Mouse (Mus musculus) stomach, postnatal 0 days (tissue): ENCODE measurements around the gene Rrm2. TPM values are rescaled to one million over a fixed set of nuclear protein-coding genes. Genes with fewer than 3 reads are reported as not detected.
A peak's percentile ranks its signal among the peaks of the same experiment; 100 is the strongest.

ENCODE experiments used
- ATAC-seq: fragments of 200-750 bp; cut with Nextera tagmentation; 2 replicates; pipeline ENCODE4 v1.8.0; 2017; ENCODE audit not compliant: low FRiP score, low TSS enrichment
- DNase-seq: peaks from one replicate; pipeline ENCODE4 v3.0.0-alpha.2; 2016; ENCODE audit warnings: low spot score
- H3K27ac ChIP-seq: fragments of 300-500 bp; sonication (generic); replicated peaks from 2 replicates; pipeline ENCODE4 v1.5.1; 2014; ENCODE audit warnings: mild to moderate bottlenecking, control low read depth
- H3K27me3 ChIP-seq: fragments of 300-500 bp; sonication (generic); 2 replicates; pipeline ENCODE4 v1.6.1; 2014; ENCODE audit warnings: low read length; ENCODE audit not compliant: control insufficient read depth, insufficient read depth
- H3K36me3 ChIP-seq: fragments of 300-500 bp; sonication (generic); 2 replicates; pipeline ENCODE4 v1.6.1; 2014; ENCODE audit warnings: low read length, mixed read lengths; ENCODE audit not compliant: control insufficient read depth, insufficient read depth
- H3K4me1 ChIP-seq: fragments of 300-500 bp; sonication (generic); replicated peaks from 2 replicates; pipeline ENCODE4 v1.6.1; 2014; ENCODE audit warnings: antibody characterized with exemption; ENCODE audit not compliant: control insufficient read depth, insufficient read depth
- H3K4me2 ChIP-seq: fragments of 300-500 bp; sonication (generic); replicated peaks from 2 replicates; pipeline ENCODE4 v1.6.1; 2014; ENCODE audit warnings: low read depth, mild to moderate bottlenecking, control low read depth, moderate library complexity
- H3K4me3 ChIP-seq: fragments of 300-500 bp; sonication (generic); 2 replicates; pipeline ENCODE4 v1.5.1; 2014; ENCODE audit warnings: low read depth, low read length, control low read depth
- H3K9ac ChIP-seq: fragments of 300-500 bp; sonication (generic); 2 replicates; pipeline ENCODE4 v1.6.1; 2014; ENCODE audit warnings: mild to moderate bottlenecking, low read length, control low read depth, mixed read lengths
- H3K9me3 ChIP-seq: fragments of 300-500 bp; sonication (generic); 2 replicates; pipeline ENCODE4 v1.6.1; 2016; ENCODE audit warnings: low read length; ENCODE audit not compliant: control insufficient read depth
- CTCF ChIP-seq: IDR thresholded peaks from 2 replicates; pipeline ENCODE4 v1.5.1; 2016; ENCODE audit warnings: antibody characterized with exemption, low read depth, mild to moderate bottlenecking, moderate library complexity
- EP300 ChIP-seq: optimal IDR thresholded peaks from 2 replicates; pipeline ENCODE3; 2016; ENCODE audit warnings: antibody characterized with exemption
- WGBS: fragments of 180-500 bp; shearing (Covaris S2); extraction: QIAGEN DNeasy Blood & Tissue Kit; methylation state at CpG from one replicate; pipeline ENCODE4 v1.1.7; 2014; 5-methylcytosine and 5-hydroxymethylcytosine counted together
- polyA plus RNA-seq: library from polyadenylated mRNA; unstranded; fragments of >200 nt; fragmentation: Nextera tagmentation; extraction: Ambion mirVana; gene quantifications from 2 replicates; pipeline ENCODE4 v1.2.1, GENCODE M21; 2015

The Rrm2 gene
- polyA plus RNA-seq, 1 experiment from 2014 or later = 41.2 TPM

GRCm38 (mm10) chr12:24758374-24758773 lies 50.3 kb downstream of the Rrm2 start:
- H3K9me3 ChIP-seq = no peaks in the 10 kb centered on the region
- peak; percentile 33 for DNase-seq
- TF ChIP-seq EP300 = no peak
- TF ChIP-seq CTCF = no peak

GRCm38 (mm10) chr12:24762253-24762652 lies 54.2 kb downstream of the Rrm2 start:
- no peak for DNase-seq
- Histone ChIP-seq H3K27me3 (no peaks in the 10 kb centered on the region), H3K27ac (no peak overlapping the region), H3K36me3 (no peaks in the 10 kb centered on the region), H3K9ac (no peak overlapping the region), H3K4me2 (0 out of 2 replicates have a peak overlapping the region, but pooled peaks have one; percentile 14), H3K4me1 (no peaks in the 10 kb centered on the region), H3K4me3 (no peak overlapping the region), H3K9me3 (no peaks in the 10 kb centered on the region)
- 10% methylated on average over 3 of the region's 3 CpGs for WGBS
- TF ChIP-seq EP300 (no peak), CTCF (no peak)
- ATAC-seq = no peak

More at GRCm38 (mm10) chr12:24758374-24758773, 50.3 kb downstream of the Rrm2 start:
- WGBS = 36% methylated on average over 6 of the region's 6 CpGs
- Histone ChIP-seq H3K4me1 (no peaks in the 10 kb centered on the region), H3K27ac (peak overlapping the region; percentile 40; the same call in 1 of the 2 replicates), H3K27me3 (no peaks in the 10 kb centered on the region), H3K9ac (no peak overlapping the region), H3K4me2 (no peak overlapping the region), H3K36me3 (no peaks in the 10 kb centered on the region), H3K4me3 (no peak overlapping the region)
- ATAC-seq = 0 out of 2 replicates have a peak, but pooled peaks have one; percentile 57

Other genes with a start within 250 kb of the Rrm2 start
- 12.0 and 12.8 TPM in 2 replicates for gene Taf1b, start 209.9 kb upstream of the Rrm2 start, polyA plus RNA-seq
- gene Grhl1, start 136.0 kb upstream of the Rrm2 start, polyA plus RNA-seq = 28.6 and 28.9 TPM in 2 replicates
- gene Klf11, start 57.0 kb upstream of the Rrm2 start, polyA plus RNA-seq = 9.8 and 11.3 TPM in 2 replicates
- gene Cys1, start 26.4 kb upstream of the Rrm2 start, polyA plus RNA-seq = 1.4 and 1.9 TPM in 2 replicates
- gene Mboat2, start 122.6 kb downstream of the Rrm2 start, polyA plus RNA-seq = 91.8 and 96.2 TPM in 2 replicates